ENCODE assay signal across 13 mouse cellular contexts in genomic region chr8:94850049-94850448, GRCm38 (mm10). TPM values are rescaled to one million over a fixed set of nuclear protein-coding genes. Genes with fewer than 3 reads are reported as not detected.
"Had no signal": no experiment of that assay in that cellular context is flagged by ENCODE, and none has a peak within 500 bp of the region (broad histone marks: within the 10 kb centered on the region; RNA-seq: fewer than 3 reads in every experiment).

No protein-coding gene starts in this region.

- DNase-seq: gastrocnemius, postnatal 14 days; gastrocnemius, postnatal 36 days; heart, adult 2 months; heart, postnatal 10 days; heart, postnatal 4 days; kidney, adult 18-20 months; kidney, adult 8-10 months; kidney, postnatal 10 days; layer of hippocampus, postnatal 36 days; left cerebral cortex, postnatal 4 days had no signal

RNA-seq across cellular contexts. Expression of gene Ccl17, which starts 39.8 kb away (rescaled TPM):
- total RNA-seq: gastrocnemius, postnatal 14 days; gastrocnemius, postnatal 36 days; granulocyte monocyte progenitor cell, adult 5-6 weeks; heart, adult 2 months; heart, postnatal 10 days; heart, postnatal 25 days; liver, adult 2 months had no signal
